Mouse (Mus musculus): ENCODE results near the gene Rprd1b.
"Not testable (repeated sequence)": the region's sequence is repeated elsewhere in the genome, so short reads cannot be mapped to it uniquely, and the experiment has no call there.

Gene Rprd1b

GRCm38 (mm10) chr2:158043504-158043903, 15.2 kb downstream of the Rprd1b start:
- no peak for DNase-seq (ENCODE audit: low spot score in 2 of 2)

DNA sequence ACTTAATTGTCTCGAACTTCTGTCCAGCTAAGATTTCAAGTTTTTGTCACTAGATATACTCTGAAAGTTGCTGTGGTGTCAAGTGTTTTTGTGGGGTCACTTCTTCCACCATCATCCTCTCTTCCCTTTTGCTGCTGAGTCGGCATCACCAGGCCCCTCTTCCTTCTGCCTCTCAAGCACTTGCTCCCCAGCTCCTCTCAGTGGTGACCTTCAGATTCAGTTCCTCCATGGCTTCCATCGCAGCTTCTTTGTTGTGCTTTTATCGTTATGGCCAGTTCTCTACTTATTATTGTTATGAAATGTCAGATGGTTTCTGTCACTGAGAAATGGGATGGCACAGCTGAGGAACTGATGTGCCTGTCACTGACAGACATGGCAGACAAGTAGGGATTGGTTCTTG, 17.9 kb downstream of the Rprd1b start:
- DNase-seq (ENCODE audit: low spot score in 2 of 2), result no peak

- DNase-seq (ENCODE audit: low spot score in 2 of 2), result peak; percentile 36 to 52
Measured at GRCm38 (mm10) chr2:158047903-158048302, 19.6 kb downstream of the Rprd1b start.

- no peak for DNase-seq (ENCODE audit: low spot score in 2 of 2)
Measured at GRCm38 (mm10) chr2:158048718-158049117, 20.4 kb downstream of the Rprd1b start.

GRCm38 (mm10) chr2:158050116-158050515, 21.8 kb downstream of the Rprd1b start:
- DNase-seq (ENCODE audit: low spot score in 2 of 2), result no peak

DNA sequence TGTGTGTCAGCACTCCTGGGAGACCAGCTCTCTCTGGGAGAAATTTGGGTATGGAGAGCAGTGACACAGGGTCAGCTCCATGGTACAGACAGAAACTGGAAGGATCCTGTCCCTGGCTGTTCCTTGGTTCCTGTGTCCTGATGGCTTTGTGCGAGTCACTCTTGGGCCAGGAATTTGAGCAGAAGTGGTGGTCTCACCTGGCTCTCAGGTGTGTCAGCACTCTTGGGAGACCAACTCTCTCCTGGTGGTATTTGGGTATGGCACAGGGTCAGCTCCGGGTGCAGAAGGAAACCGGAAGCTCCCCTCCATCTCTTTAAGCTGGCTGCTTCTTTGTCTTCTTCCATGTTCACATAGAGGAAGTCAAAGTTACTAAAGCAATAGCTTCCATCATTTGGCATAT, 26.3 kb downstream of the Rprd1b start:
- DNase-seq (ENCODE audit: low spot score in 2 of 2), result no peak

- not testable (repeated sequence) for DNase-seq (ENCODE audit: low spot score in 2 of 2)
Measured at GRCm38 (mm10) chr2:158055383-158055782, 27.1 kb downstream of the Rprd1b start.

DNA sequence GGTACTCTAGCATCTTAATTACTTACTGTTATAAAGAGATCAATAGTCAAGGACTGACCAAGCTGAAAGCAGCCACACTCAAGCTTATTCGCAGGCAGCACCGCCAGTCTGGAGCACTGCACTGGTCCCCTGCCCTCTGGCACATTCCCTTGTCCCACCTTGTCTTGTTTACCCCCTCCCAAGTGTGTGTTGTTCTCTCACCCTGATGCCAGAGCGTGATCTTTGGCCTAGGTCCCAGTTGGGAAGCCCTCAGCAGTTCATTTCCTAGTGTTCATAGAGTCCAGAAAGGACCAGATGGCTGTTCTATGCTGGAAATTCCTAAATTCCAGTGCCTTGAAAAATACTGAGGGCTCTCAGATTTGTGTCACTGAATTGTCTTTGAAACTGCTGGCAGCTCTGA, 28.7 kb downstream of the Rprd1b start:
- DNase-seq (ENCODE audit: low spot score in 2 of 2), result no peak

GRCm38 (mm10) chr2:158058534-158058933, 30.2 kb downstream of the Rprd1b start:
- no peak for DNase-seq (ENCODE audit: low spot score in 2 of 2)

GRCm38 (mm10) chr2:158059666-158060105, 31.4 kb downstream of the Rprd1b start:
- DNase-seq (ENCODE audit: low spot score in 2 of 2), result no peak

GRCm38 (mm10) chr2:158063036-158063435, 34.7 kb downstream of the Rprd1b start:
- no peak for DNase-seq (ENCODE audit: low spot score in 2 of 2)

DNA sequence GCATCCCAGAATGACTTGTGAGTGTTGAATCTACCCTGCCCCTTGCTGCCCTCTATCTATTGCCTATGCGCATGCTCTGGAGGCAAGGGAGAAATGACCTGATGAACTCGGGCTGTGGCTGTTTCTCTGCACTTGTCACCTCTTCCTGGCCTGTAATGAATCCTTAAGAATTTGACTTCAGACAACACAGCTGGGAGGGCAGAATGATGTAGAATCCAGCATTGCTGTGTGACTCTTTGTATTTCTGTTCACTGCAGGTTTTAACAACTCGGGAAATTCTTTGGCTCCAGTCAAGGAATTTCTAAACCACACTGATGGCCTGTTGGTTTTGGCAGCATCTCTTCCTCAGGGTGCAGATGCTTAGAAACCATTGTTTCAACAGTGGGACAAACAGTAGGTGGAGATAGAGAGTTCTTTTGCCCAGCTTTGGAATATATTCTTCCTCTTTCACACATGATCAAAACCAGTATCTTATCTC, 36.3 kb downstream of the Rprd1b start:
- no peak for DNase-seq (ENCODE audit: low spot score in 2 of 2)

DNA sequence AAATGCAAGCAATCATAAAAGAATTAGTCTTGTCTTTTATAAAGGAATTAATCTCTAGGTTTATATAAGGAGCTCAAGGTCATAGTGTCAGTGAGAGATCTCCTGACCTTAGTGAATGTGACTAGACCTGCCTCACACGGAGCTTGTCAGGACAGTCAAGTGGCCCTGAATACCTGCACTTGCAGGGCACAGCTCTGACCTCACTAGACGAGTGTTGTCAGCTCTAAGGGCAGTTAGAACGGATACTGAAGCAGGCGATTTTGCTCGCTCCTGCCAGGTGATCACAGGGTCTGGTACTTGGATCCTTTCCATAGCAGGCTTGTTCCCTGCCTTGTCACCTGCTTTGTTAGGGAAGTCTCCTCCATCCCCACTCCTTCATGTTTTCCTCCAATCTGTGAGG, 36.8 kb downstream of the Rprd1b start:
- DNase-seq (ENCODE audit: low spot score in 2 of 2), result no peak

GRCm38 (mm10) chr2:158066456-158066855, 38.2 kb downstream of the Rprd1b start:
- no peak for DNase-seq (ENCODE audit: low spot score in 2 of 2)

DNA sequence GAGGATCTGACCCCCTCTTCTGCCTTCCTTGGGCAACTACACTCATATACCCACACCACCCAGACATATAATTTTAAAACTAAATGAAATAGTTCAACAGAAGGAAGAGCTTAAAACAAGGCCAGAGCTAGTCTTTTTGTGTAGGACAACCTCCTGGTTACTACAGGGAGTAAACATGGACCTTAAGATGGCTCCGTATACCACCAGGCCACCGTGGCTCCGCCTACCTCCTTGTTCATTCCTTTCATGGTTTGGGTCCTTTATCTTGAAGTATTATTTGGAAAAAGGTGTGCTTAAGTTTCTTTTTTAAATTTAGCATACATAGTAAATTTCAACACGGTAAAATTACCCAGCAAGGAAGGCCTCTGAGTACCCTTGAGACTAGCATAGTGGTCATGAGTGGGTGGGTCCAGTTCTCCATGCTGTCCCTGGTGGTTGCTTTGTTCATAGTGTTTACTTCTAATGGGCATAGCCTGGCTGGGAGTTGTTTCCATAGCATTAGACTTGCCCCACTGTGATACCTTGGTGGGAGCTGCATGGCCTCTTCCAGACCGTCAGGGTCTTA, 39.0 kb downstream of the Rprd1b start:
- no peak for DNase-seq (ENCODE audit: low spot score in 2 of 2)

GRCm38 (mm10) chr2:158068444-158068971, 40.2 kb downstream of the Rprd1b start:
- no peak for DNase-seq (ENCODE audit: low spot score in 2 of 2)

GRCm38 (mm10) chr2:158070885-158071632, 42.8 kb downstream of the Rprd1b start:
- DNase-seq (ENCODE audit: low spot score in 2 of 2), result no peak

GRCm38 (mm10) chr2:158071633-158071995, 43.3 kb downstream of the Rprd1b start:
- DNase-seq (ENCODE audit: low spot score in 2 of 2), result no peak

DNA sequence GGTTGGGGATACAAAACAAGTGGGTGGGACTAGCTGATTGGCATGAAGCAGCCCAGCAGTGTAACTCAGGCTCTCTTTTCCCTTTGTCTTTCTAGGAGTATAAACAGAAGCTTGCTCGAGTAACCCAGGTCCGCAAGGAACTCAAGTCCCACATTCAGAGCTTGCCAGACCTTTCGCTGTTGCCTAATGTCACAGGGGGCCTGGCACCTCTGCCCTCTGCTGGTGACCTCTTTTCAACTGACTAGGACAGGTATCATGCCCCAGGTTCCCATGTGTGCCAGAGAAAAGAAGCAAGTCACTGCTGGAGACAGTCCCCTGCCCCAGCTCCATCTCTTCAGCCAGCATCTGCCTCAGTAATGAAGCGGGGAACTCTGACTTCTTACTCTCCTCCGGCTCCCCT, 46.5 kb downstream of the Rprd1b start:
- DNase-seq (ENCODE audit: low spot score in 2 of 2), result no peak

DNA sequence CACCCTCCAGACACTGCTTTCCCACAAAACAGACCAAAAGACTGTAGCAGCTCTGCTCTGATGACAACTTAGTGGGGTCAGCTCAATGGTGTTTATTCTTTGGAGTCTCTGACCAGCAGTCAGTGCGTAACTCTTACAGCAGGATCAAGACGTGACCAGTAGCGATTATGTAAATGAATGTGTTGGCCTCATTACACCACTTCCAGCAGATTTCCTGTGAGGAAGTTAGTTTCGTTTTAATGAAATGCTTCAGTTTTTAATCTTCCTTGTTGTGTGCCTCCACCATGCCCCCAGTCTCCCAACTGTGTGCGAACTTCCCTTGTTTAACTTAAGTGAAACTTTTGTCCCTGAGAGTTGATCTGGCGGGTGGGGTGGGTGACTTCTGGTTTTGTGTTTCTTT, 48.4 kb downstream of the Rprd1b start:
- no peak for DNase-seq (ENCODE audit: low spot score in 2 of 2)

- DNase-seq (ENCODE audit: low spot score in 2 of 2), result no peak
Measured at GRCm38 (mm10) chr2:158077981-158078380, 49.7 kb downstream of the Rprd1b start.

DNA sequence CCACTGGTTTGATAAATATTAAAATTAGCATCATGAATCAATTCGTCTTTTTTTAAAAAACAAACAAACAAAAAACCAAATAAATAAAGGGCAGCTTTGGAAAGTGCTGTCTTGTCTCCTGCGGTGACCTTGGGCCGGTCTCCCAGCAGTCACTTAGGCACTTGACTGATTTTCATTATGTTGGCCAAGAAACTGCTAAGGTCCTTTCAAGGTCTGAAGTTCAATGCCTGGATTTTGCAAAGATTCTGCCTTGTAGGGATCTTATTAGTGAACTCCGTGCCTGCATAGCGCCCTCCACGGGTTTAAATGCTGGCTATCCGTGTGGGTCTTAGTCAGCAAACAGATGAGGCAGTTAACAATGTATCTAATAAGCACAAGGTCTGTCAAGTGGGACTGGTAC, 50.7 kb downstream of the Rprd1b start:
- no peak for DNase-seq (ENCODE audit: low spot score in 2 of 2)

- DNase-seq (ENCODE audit: low spot score in 2 of 2), result no peak
Measured at GRCm38 (mm10) chr2:158079843-158080395, 51.6 kb downstream of the Rprd1b start.
